Mouse (Mus musculus): ENCODE results near the gene Slc16a2. TPM values are rescaled to one million over a fixed set of nuclear protein-coding genes. Genes with fewer than 3 reads are reported as not detected.

Gene Slc16a2
- polyA plus RNA-seq, 1 experiment from 2014 or later, result 21.4 TPM

DNA sequence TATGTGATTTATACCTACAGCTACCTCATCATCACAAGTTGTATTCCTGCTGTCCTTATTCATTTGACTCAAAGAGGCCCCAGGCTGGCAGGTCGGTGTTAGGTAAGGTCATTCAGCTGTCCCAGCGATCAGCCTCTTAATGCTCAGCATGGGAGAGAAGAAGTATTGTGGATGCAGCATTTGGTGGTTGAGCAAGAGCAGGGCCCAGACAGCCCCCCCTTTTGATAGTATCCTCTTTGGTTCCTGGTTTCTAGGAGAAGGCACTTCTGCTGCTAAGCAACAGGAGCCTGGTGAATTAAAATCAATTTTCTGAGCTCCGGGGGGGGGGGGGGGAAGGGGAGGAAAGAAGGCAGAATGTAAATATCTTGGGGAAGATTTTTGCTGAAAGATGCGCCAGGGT is 162.8 kb downstream of the Slc16a2 start:
- DNase-seq (ENCODE audit: low spot score) (no peak), ATAC-seq (no peak)
- Histone ChIP-seq H3K9me3 (ENCODE audit: low read length) (no peaks in the 10 kb centered on the region), H3K27me3 (replicated peaks; ENCODE audit: insufficient read depth, low read length) (no peaks in the 10 kb centered on the region), H3K9ac (replicated peaks; ENCODE audit: low read depth) (no peak overlapping the region), H3K4me3 (ENCODE audit: low read depth, low read length) (no peak overlapping the region), H3K27ac (ENCODE audit: low read length) (no peak overlapping the region), H3K4me1 (ENCODE audit: insufficient read depth, low read depth, low read length) (no peaks in the 10 kb centered on the region), H3K4me2 (replicated peaks; ENCODE audit: low read depth, low read length) (no peak overlapping the region), H3K36me3 (ENCODE audit: insufficient read depth, low read length) (no peaks in the 10 kb centered on the region)
- no peak for TF ChIP-seq EP300 (IDR thresholded peaks at IDR 0.05)
- WGBS, result 72% methylated on average over 3 of the region's 4 CpGs

DNA sequence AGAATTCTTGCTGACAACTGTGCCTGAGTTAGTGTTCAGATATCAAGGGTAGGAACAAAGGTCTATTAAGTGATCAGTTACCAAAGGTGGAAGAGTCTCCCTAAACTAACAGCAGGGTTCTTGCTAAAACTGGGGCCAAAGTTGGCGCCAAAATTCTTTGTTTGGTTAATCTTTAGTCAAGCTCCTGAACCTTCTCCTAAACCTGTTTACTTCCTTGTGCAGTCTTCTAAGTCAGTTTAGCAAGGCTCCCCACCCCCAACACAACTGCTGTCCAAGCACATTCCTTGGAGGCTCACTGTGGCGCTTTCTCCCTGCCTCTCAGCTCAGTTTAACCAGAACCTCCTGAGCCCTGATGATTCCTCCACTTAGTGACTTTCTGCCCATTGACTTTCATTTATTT is 168.8 kb downstream of the Slc16a2 start:
- TF ChIP-seq CTCF (IDR thresholded peaks at IDR 0.05), result no peak
- no peak for TF ChIP-seq EP300 (IDR thresholded peaks at IDR 0.05)
- DNase-seq (ENCODE audit: low spot score), result no peak

DNA sequence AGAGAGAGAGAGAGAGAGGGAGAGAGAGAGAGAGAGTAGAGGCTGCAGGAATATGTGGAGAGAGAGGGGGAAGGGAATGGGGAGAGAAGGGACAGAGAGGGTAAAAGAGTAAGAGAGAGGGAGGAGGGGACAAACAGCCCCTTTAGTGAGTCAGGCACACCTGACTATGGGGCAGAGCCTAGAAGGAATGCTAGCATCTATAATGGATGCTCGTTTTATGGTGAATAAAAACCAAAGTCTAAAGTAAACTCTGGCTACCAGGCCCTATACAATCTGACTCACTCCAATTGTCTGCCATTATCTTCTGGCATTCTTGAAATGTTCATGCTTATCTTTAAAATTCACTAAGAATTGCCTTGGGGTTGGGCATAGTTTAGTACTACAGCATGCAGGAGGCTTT is 169.7 kb downstream of the Slc16a2 start:
- TF ChIP-seq CTCF (IDR thresholded peaks at IDR 0.05) (no peak), EP300 (IDR thresholded peaks at IDR 0.05) (no peak)
- Histone ChIP-seq H3K36me3 (ENCODE audit: insufficient read depth, low read length) (no peaks in the 10 kb centered on the region), H3K4me1 (ENCODE audit: insufficient read depth, low read depth, low read length) (no peaks in the 10 kb centered on the region), H3K4me2 (replicated peaks; ENCODE audit: low read depth, low read length) (no peak overlapping the region), H3K27me3 (replicated peaks; ENCODE audit: insufficient read depth, low read length) (no peaks in the 10 kb centered on the region), H3K9me3 (ENCODE audit: low read length) (no peaks in the 10 kb centered on the region), H3K9ac (replicated peaks; ENCODE audit: low read depth) (no peak overlapping the region), H3K27ac (ENCODE audit: low read length) (no peak overlapping the region), H3K4me3 (ENCODE audit: low read depth, low read length) (no peak overlapping the region)
- WGBS, result 22% methylated on average over 1 of the region's 1 CpGs
- no peak for ATAC-seq
- DNase-seq (ENCODE audit: low spot score), result no peak

More for the DNA sequence above, 168.8 kb downstream of the Slc16a2 start:
- ATAC-seq, result no peak
- Histone ChIP-seq H3K4me2 (replicated peaks; ENCODE audit: low read depth, low read length) (no peak overlapping the region), H3K4me1 (ENCODE audit: insufficient read depth, low read depth, low read length) (no peaks in the 10 kb centered on the region), H3K27ac (ENCODE audit: low read length) (no peak overlapping the region), H3K9me3 (ENCODE audit: low read length) (no peaks in the 10 kb centered on the region), H3K9ac (replicated peaks; ENCODE audit: low read depth) (no peak overlapping the region), H3K36me3 (ENCODE audit: insufficient read depth, low read length) (no peaks in the 10 kb centered on the region), H3K27me3 (replicated peaks; ENCODE audit: insufficient read depth, low read length) (no peaks in the 10 kb centered on the region), H3K4me3 (ENCODE audit: low read depth, low read length) (no peak overlapping the region)
- WGBS, result 17% methylated on average over 2 of the region's 2 CpGs

Other genes starting within 250 kb of the Slc16a2 start
- not detected in 2 replicates for gene Zcchc13, start 191.4 kb downstream of the Slc16a2 start, polyA plus RNA-seq (2015; fragmentation: Nextera tagmentation; extraction: Ambion mirVana)
- gene Rlim, start 159.3 kb upstream of the Slc16a2 start, polyA plus RNA-seq (2015; fragmentation: Nextera tagmentation; extraction: Ambion mirVana), result 15.5 and 17.7 TPM in 2 replicates

All from lung, postnatal 0 days (tissue).